Mouse (Mus musculus) bone marrow, adult 2 months (tissue): ENCODE measurements around the gene Zfp143. TPM values are rescaled to one million over a fixed set of nuclear protein-coding genes. Genes with fewer than 3 reads are reported as not detected.
"Not testable (repeated sequence)": the region's sequence is repeated elsewhere in the genome, so short reads cannot be mapped to it uniquely, and the experiment has no call there.

ENCODE experiments used
- H3K27ac ChIP-seq: fragments of 200-500 bp; 2 replicates; pipeline ENCODE4 v1.5.1; 2012; ENCODE audit warnings: low read depth, mild to moderate bottlenecking, control low read depth, inconsistent platforms, low read length; ENCODE audit not compliant: control insufficient read depth, poor library complexity, insufficient read depth
- H3K4me1 ChIP-seq: fragments of 200-500 bp; 2 replicates; pipeline ENCODE4 v1.6.1; 2011; ENCODE audit warnings: low read length; ENCODE audit not compliant: control insufficient read depth, insufficient read depth
- H3K4me3 ChIP-seq: fragments of 200-500 bp; replicated peaks from 2 replicates; pipeline ENCODE3; 2011; ENCODE audit warnings: mild to moderate bottlenecking, low read depth, low read length, control low read depth; ENCODE audit not compliant: control insufficient read depth
- CTCF ChIP-seq: fragments of 200-500 bp; IDR thresholded peaks from 2 replicates; pipeline ENCODE4 v1.5.1; 2011; ENCODE audit warnings: low read length, control low read depth; ENCODE audit not compliant: control insufficient read depth, insufficient read depth
- POLR2A ChIP-seq: fragments of 200-500 bp; IDR thresholded peaks from 2 replicates; pipeline ENCODE4 v1.6.1; 2011; ENCODE audit warnings: low read depth, mild to moderate bottlenecking, control low read depth, low read length, borderline replicate concordance; ENCODE audit not compliant: control insufficient read depth
- WGBS: fragments of 180-500 bp; shearing (Covaris S2); methylation state at CpG from one replicate; pipeline ENCODE4 v1.1.7; 2018; 5-methylcytosine and 5-hydroxymethylcytosine counted together
- polyA plus RNA-seq: library from polyadenylated mRNA; stranded (reverse); fragments of >200 nt; gene quantifications from 2 replicates; pipeline ENCODE4 v1.2.4, GENCODE M21; 2011; ENCODE audit warnings: low replicate concordance; ENCODE audit not compliant: missing spikeins, insufficient read depth, insufficient read length

Zfp143 gene
- polyA plus RNA-seq, 1 experiment, result 11.1 TPM

- no peak overlapping the region for H3K4me3 ChIP-seq
- H3K27ac ChIP-seq, result no peak overlapping the region
- TF ChIP-seq POLR2A, result no peak
- no peak for TF ChIP-seq CTCF
- no peaks in the 10 kb centered on the region; the same call in 1 of the 2 replicates for H3K4me1 ChIP-seq
- WGBS, result 86% methylated on average over 5 of the region's 5 CpGs
Measured at GRCm38 (mm10) chr7:110105041-110105440, 44.0 kb downstream of the Zfp143 start.

- TF ChIP-seq CTCF (no peak), POLR2A (no peak)
- Histone ChIP-seq H3K27ac (no peak overlapping the region), H3K4me1 (no peaks in the 10 kb centered on the region; the same call in 1 of the 2 replicates), H3K4me3 (no peak overlapping the region)
- 36% methylated on average over 3 of the region's 3 CpGs for WGBS
Measured at GRCm38 (mm10) chr7:110106633-110107032, 45.6 kb downstream of the Zfp143 start.

- not testable (repeated sequence) for H3K27ac ChIP-seq, H3K4me3 ChIP-seq, H3K4me1 ChIP-seq
- WGBS, result 93% methylated on average over 3 of the region's 3 CpGs
Measured at GRCm38 (mm10) chr7:110108524-110108923, 47.5 kb downstream of the Zfp143 start.

GRCm38 (mm10) chr7:110108967-110109610 lies 48.1 kb downstream of the Zfp143 start:
- Histone ChIP-seq H3K27ac (no peak overlapping the region), H3K4me1 (no peaks in the 10 kb centered on the region; the same call in 1 of the 2 replicates), H3K4me3 (peak overlapping the region; percentile 9)
- TF ChIP-seq CTCF (no peak), POLR2A (no peak)
- WGBS, result 10% methylated on average over 11 of the region's 11 CpGs

- no peak for TF ChIP-seq POLR2A
- TF ChIP-seq CTCF, result no peak
- WGBS, result 21% methylated on average over 4 of the region's 4 CpGs
- H3K4me1 ChIP-seq, result no peaks in the 10 kb centered on the region; the same call in 1 of the 2 replicates
- H3K4me3 ChIP-seq, result no peak overlapping the region
- no peak overlapping the region for H3K27ac ChIP-seq
Measured at GRCm38 (mm10) chr7:110110061-110110656, 49.1 kb downstream of the Zfp143 start.

GRCm38 (mm10) chr7:110114699-110115098 lies 53.7 kb downstream of the Zfp143 start:
- 43% methylated on average over 5 of the region's 5 CpGs for WGBS
- H3K4me3 ChIP-seq, result no peak overlapping the region
- TF ChIP-seq POLR2A, result no peak
- TF ChIP-seq CTCF, result no peak
- no peak overlapping the region for H3K27ac ChIP-seq
- H3K4me1 ChIP-seq, result no peaks in the 10 kb centered on the region; the same call in 1 of the 2 replicates

- Histone ChIP-seq H3K4me3 (no peak overlapping the region), H3K27ac (no peak overlapping the region), H3K4me1 (no peaks in the 10 kb centered on the region)
- no peak for TF ChIP-seq CTCF
- TF ChIP-seq POLR2A, result no peak
- 55% methylated on average over 1 of the region's 1 CpGs for WGBS
Measured at GRCm38 (mm10) chr7:110116731-110117291, 55.8 kb downstream of the Zfp143 start.

- Histone ChIP-seq H3K4me3 (no peak overlapping the region), H3K4me1 (no peaks in the 10 kb centered on the region), H3K27ac (no peak overlapping the region)
- no peak for TF ChIP-seq POLR2A
- TF ChIP-seq CTCF, result no peak
- 86% methylated on average over 2 of the region's 2 CpGs for WGBS
Measured at GRCm38 (mm10) chr7:110118448-110118847, 57.4 kb downstream of the Zfp143 start.
